In the genomic region with DNA sequence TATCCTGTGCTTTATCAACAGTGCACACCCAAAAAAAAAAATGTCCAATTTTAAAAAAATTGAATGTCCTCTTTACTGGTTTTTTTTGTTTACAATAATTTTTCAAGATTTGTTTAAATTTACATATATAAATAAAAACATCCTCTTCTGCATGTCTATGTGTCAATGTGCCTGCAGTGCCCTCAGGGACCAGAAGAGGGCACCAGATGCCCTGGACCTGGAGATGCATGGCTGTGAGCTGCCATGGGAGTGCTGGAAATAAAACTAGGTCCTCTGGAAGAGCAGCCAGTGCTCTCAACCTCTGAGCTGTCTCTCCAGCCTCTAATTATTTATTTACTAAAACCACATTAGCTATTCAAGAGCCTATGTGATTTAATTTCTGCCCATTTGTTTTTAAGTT, we compare ENCODE assay signal across 15 mouse cellular contexts.
A peak's percentile ranks its signal among the peaks of the same experiment; 100 is the strongest.
DNase-seq lines count a peak whose midpoint lies in the region; ATAC-seq and TF ChIP-seq lines count a peak whose summit lies in the region.
"Had no signal": no experiment of that assay in that cellular context is flagged by ENCODE, and none has a peak within 500 bp of the region (broad histone marks: within the 10 kb centered on the region; RNA-seq: fewer than 3 reads in every experiment).

No protein-coding gene starts in this region.

- TF ChIP-seq POLR2A in CH12.LX (IDR thresholded peaks at IDR 0.05; ENCODE audit: low read depth, low read length), result no peak

- no peak overlapping the region for H3K27ac ChIP-seq in gastrocnemius, adult 2 months
- no peak overlapping the region for H3K27ac ChIP-seq in liver, postnatal 0 days (ENCODE audit: low read depth)
- no peak overlapping the region for H3K27ac ChIP-seq in liver, embryonic 12.5 days
- no peak overlapping the region for H3K27ac ChIP-seq in CH12.LX (ENCODE audit: insufficient read depth, low read depth)
- H3K27ac ChIP-seq: embryonic facial prominence, embryonic 12.5 days; midbrain, embryonic 12.5 days had no signal

- no peak for ATAC-seq in liver, postnatal 0 days
- ATAC-seq in liver, embryonic 12.5 days, result no peak
- ATAC-seq: forebrain, embryonic 14.5 days had no signal

- in situ Hi-C loops in CH12.LX (cut with MboI; ENCODE audit: low pct_ligation_motif_present, low pct_unique_long_range_greater_than_20kb, low sequenced_read_pairs), result no loop called here

- H3K4me1 ChIP-seq in liver, postnatal 0 days (ENCODE audit: insufficient read depth), result no peaks in the 10 kb centered on the region
- H3K4me1 ChIP-seq in liver, embryonic 12.5 days, result no peaks in the 10 kb centered on the region
- peaks cover 6 to 13% of the 10 kb centered on the region in 2 experiments for H3K4me1 ChIP-seq in CH12.LX (ENCODE audit: control insufficient read depth in 1 of 2, insufficient read depth in 2 of 2)
- H3K4me1 ChIP-seq: embryonic facial prominence, embryonic 12.5 days had no signal

- no peak overlapping the region for H3K9ac ChIP-seq in liver, postnatal 0 days (replicated peaks)
- H3K9ac ChIP-seq in liver, embryonic 12.5 days, result no peak overlapping the region
- H3K9ac ChIP-seq in CH12.LX (ENCODE audit: insufficient read depth, low read depth), result no peak overlapping the region
- H3K9ac ChIP-seq: embryonic facial prominence, embryonic 12.5 days; midbrain, embryonic 12.5 days had no signal

- H3K27me3 ChIP-seq in liver, postnatal 0 days (ENCODE audit: insufficient read depth, low read length), result no peaks in the 10 kb centered on the region
- no peaks in the 10 kb centered on the region for H3K27me3 ChIP-seq in liver, embryonic 12.5 days (replicated peaks)
- H3K27me3 ChIP-seq in CH12.LX (replicated peaks), result no peaks in the 10 kb centered on the region
- H3K27me3 ChIP-seq: embryonic facial prominence, embryonic 12.5 days; midbrain, embryonic 12.5 days had no signal

- no peaks in the 10 kb centered on the region for H3K9me3 ChIP-seq in liver, postnatal 0 days (ENCODE audit: low read length)
- H3K9me3 ChIP-seq in liver, embryonic 12.5 days (replicated peaks), result no peaks in the 10 kb centered on the region
- H3K9me3 ChIP-seq in CH12.LX (replicated peaks; ENCODE audit: low read length), result peaks cover 2% of the 10 kb centered on the region
- H3K9me3 ChIP-seq: midbrain, embryonic 12.5 days had no signal

- no peak for TF ChIP-seq RAD21 in CH12.LX (IDR thresholded peaks at IDR 0.05; ENCODE audit: low read depth, low read length)

- TF ChIP-seq EP300 in liver, postnatal 0 days (IDR thresholded peaks at IDR 0.05; ENCODE audit: low read depth), result no peak
- no peak for TF ChIP-seq EP300 in CH12.LX (IDR thresholded peaks at IDR 0.05; ENCODE audit: low read length)

- no peak overlapping the region for H3K4me2 ChIP-seq in liver, postnatal 0 days (ENCODE audit: low read depth, low read length)
- no peak overlapping the region for H3K4me2 ChIP-seq in liver, embryonic 12.5 days
- H3K4me2 ChIP-seq in CH12.LX (ENCODE audit: insufficient read depth, low read depth, poor library complexity, severe bottlenecking), result no peak overlapping the region
- H3K4me2 ChIP-seq: embryonic facial prominence, embryonic 12.5 days; midbrain, embryonic 12.5 days had no signal

- DNase-seq in gastrocnemius, adult 2 months, result no peak
- no peak for DNase-seq in gastrocnemius, adult 18-20 months (ENCODE audit: low spot score)
- no peak for DNase-seq in liver, postnatal 0 days
- DNase-seq in CH12.LX (ENCODE audit: extremely low read depth) (no peak), adipocyte (ENCODE audit: low spot score) (no peak)
- peak; percentile 3 for DNase-seq in c-Kit-positive CD71-positive TER-119-positive erythroid progenitor cells, embryonic 14.5 days (ENCODE audit: low spot score)
- DNase-seq in cerebellum, postnatal 36 days, result no peak
- DNase-seq: adrenal gland, adult 2 months; cerebellum, adult 11 months; heart, adult 11 months; right cerebral cortex, postnatal 25 days had no signal

- intact Hi-C loops in gastrocnemius, adult 2 months (cut with DNase I), result no loop called here

- H3K79me2 ChIP-seq in CH12.LX (replicated peaks; ENCODE audit: control insufficient read depth, extremely low read depth, insufficient read depth, poor library complexity, severe bottlenecking), result no peaks in the 10 kb centered on the region

- TF ChIP-seq CTCF in gastrocnemius, adult 2 months (IDR thresholded peaks at IDR 0.05), result peak; percentile 55
- peak; percentile 41 for TF ChIP-seq CTCF in liver, postnatal 0 days (IDR thresholded peaks at IDR 0.05; ENCODE audit: low read depth)
- TF ChIP-seq CTCF in CH12.LX (conservative IDR thresholded peaks at IDR 0.05 in 1 of 2, IDR thresholded peaks at IDR 0.05 in 1 of 2; ENCODE audit: low read depth in 2 of 2, low read length in 2 of 2), result peak; percentile 10 to 24; a peak in 1 of 4 replicates

- dilution Hi-C loops in CH12.LX (cut with MboI; ENCODE audit: extremely low pct_ligation_motif_present, extremely low pct_unique_long_range_greater_than_20kb, low sequenced_read_pairs), result no loop called here

- no peak overlapping the region for H3K4me3 ChIP-seq in gastrocnemius, adult 2 months
- no peak overlapping the region for H3K4me3 ChIP-seq in liver, postnatal 0 days (ENCODE audit: low read depth, low read length)
- H3K4me3 ChIP-seq in liver, embryonic 12.5 days, result no peak overlapping the region
- H3K4me3 ChIP-seq in CH12.LX (replicated peaks in 1 of 3; ENCODE audit: low read depth in 2 of 3, low read length in 2 of 3, poor library complexity in 1 of 3), result no peak overlapping the region
- H3K4me3 ChIP-seq: embryonic facial prominence, embryonic 12.5 days; midbrain, embryonic 12.5 days had no signal

- H3K36me3 ChIP-seq in liver, postnatal 0 days (replicated peaks; ENCODE audit: insufficient read depth, low read length), result no peaks in the 10 kb centered on the region
- H3K36me3 ChIP-seq in liver, embryonic 12.5 days, result no peaks in the 10 kb centered on the region
- H3K36me3 ChIP-seq in CH12.LX (replicated peaks in 1 of 2; ENCODE audit: control insufficient read depth in 1 of 2, insufficient read depth in 1 of 2, low read length in 1 of 2), result no peaks in the 10 kb centered on the region
- H3K36me3 ChIP-seq: embryonic facial prominence, embryonic 12.5 days; midbrain, embryonic 12.5 days had no signal

TF ChIP-seq in CH12.LX, 34 proteins besides CTCF, POLR2A, EP300 and RAD21:
- no peak for TF ChIP-seq USF1 (IDR thresholded peaks at IDR 0.05; ENCODE audit: low read depth, low read length)
- no peak for TF ChIP-seq MAZ (IDR thresholded peaks at IDR 0.05; ENCODE audit: low read depth, low read length)
- no peak for TF ChIP-seq ZC3H11A (IDR thresholded peaks at IDR 0.05; ENCODE audit: low read depth, low read length)
- TF ChIP-seq SIN3A (IDR thresholded peaks at IDR 0.05; ENCODE audit: low read length), result no peak
- no peak for TF ChIP-seq ZKSCAN1 (IDR thresholded peaks at IDR 0.05; ENCODE audit: borderline replicate concordance, low read depth, low read length)
- TF ChIP-seq MAFK (IDR thresholded peaks at IDR 0.05; ENCODE audit: insufficient replicate concordance, low read length), result no peak
- TF ChIP-seq MEF2A (IDR thresholded peaks at IDR 0.05; ENCODE audit: borderline replicate concordance, low read depth, low read length), result no peak
- no peak for TF ChIP-seq GABPA (IDR thresholded peaks at IDR 0.05; ENCODE audit: insufficient replicate concordance, low read depth, low read length)
- TF ChIP-seq HCFC1 (IDR thresholded peaks at IDR 0.05; ENCODE audit: low read depth, low read length), result no peak
- TF ChIP-seq JUND (conservative IDR thresholded peaks at IDR 0.05; ENCODE audit: low read depth, low read length), result no peak
- TF ChIP-seq TCF12 (IDR thresholded peaks at IDR 0.05; ENCODE audit: low read depth, low read length), result no peak
- TF ChIP-seq NELFE (IDR thresholded peaks at IDR 0.05; ENCODE audit: low read depth, low read length), result no peak
- no peak for TF ChIP-seq E2F4 (IDR thresholded peaks at IDR 0.05; ENCODE audit: insufficient replicate concordance, low read depth, low read length)
- TF ChIP-seq USF2 (conservative IDR thresholded peaks at IDR 0.05; ENCODE audit: low read depth, low read length), result no peak
- TF ChIP-seq RCOR1 (conservative IDR thresholded peaks at IDR 0.05; ENCODE audit: low read depth, low read length), result no peak
- no peak for TF ChIP-seq PAX5 (IDR thresholded peaks at IDR 0.05; ENCODE audit: low read length)
- no peak for TF ChIP-seq ELF1 (IDR thresholded peaks at IDR 0.05; ENCODE audit: low read depth, low read length)
- TF ChIP-seq UBTF (IDR thresholded peaks at IDR 0.05; ENCODE audit: low read depth, low read length), result no peak
